Mouse (Mus musculus): ENCODE results near the gene Tacr2.

The Tacr2 gene

GRCm38 (mm10) chr10:62238688-62239087 lies 13.6 kb upstream of the Tacr2 start:
- in situ Hi-C loops (cut with MboI, MseI): no loop called here

GRCm38 (mm10) chr10:62239270-62239669 lies 13.0 kb upstream of the Tacr2 start:
- in situ Hi-C loops (cut with MboI, MseI): no loop called here

GRCm38 (mm10) chr10:62242358-62242757 lies 9.9 kb upstream of the Tacr2 start:
- in situ Hi-C loops (cut with MboI, MseI): no loop called here

DNA sequence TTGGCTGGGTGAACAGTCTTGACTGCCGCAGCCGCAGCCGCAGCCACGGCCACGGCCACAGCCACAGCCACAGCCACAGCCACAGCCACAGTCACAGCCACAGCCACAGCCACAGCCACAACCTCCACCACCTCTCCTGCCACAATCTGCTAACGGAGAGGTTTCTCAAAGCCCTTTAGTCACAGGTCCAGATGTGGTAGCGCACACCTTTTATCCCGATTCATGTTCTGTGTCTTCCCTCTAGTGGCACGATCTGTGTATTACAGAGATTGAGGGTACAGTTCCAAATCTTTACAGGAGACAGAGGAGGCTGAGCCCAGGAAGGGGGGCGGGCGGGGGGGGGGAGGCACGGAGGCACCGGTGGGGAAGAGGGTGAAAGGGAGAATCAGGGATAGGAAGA lies 9.3 kb upstream of the Tacr2 start:
- in situ Hi-C loops (cut with MboI, MseI): no loop called here

- in situ Hi-C loops (cut with MboI, MseI): no loop called here
Observed at GRCm38 (mm10) chr10:62244067-62244466, 8.2 kb upstream of the Tacr2 start.

DNA sequence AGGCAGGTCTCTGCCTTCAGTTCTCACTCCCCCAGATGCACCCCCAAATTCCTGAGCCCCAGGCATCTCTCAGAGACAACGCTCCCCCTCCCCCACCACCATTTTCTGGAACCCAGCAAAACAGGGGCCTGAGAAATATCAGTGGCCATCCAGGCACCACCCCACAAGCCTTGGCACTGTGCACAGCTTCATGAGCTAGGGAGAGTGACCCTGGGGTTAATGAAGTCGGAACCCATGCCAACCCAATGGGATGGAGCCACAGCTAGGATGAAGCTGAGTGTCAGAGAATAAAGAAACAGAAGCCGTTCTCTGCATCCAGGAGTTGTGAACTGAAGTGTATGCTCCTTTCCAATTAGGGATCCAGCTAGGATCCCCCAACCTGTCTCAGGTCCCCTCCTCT lies 5.1 kb upstream of the Tacr2 start:
- in situ Hi-C loops (cut with MboI, MseI): no loop called here

DNA sequence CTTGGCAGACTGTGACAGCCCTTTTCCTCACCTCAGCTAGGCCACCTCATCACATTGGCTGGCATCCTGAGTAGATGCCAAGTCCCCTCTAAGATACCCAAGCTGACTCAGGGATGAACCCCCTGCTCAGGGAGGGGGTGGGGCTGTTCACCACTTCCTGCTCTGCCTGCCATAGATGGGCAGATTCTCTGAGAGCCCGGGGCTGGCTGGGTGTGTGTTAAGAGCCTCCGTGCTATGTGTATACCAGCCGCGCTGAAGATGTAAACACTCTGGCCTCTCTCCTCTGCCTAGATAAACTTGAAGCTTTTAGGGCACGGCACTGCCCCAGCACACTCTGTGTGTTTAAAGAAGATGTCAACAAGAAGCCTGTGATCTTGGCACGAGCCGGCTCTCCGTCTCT lies 4.4 kb upstream of the Tacr2 start:
- in situ Hi-C loops (cut with MboI, MseI): no loop called here

DNA sequence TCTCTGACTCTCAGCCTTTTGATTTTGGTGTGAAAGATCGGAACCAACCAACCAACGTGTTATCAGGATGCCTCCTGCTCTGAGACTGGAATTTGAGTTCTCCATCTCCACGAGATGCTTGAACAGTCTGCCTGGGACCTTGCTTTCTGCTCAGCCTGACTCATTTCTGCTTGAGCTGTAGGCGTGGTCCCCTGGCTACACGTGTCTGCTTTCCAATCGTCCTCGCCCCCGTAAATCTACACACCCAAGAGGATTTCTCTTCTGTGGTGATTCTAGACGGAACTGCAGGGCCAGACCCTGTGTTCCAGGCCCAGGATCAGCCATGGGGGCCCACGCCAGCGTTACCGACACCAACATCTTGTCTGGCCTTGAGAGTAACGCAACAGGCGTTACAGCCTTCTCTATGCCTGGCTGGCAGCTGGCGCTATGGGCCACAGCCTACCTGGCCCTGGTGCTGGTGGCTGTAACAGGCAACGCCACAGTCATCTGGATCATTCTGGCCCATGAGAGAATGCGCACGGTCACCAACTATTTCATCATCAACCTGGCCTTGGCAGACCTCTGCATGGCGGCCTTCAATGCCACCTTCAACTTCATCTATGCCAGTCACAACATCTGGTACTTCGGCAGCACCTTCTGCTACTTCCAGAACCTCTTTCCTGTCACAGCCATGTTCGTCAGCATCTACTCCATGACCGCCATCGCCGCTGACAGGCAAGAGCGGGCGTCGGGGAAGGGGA lies 428 bp downstream of the Tacr2 start:
- in situ Hi-C loops (cut with MboI, MseI): loop anchor here in 1 of 2 experiments (10.0 kb wide), 1 partner anchor 1908 kb away; the partner anchor contains the start of gene Vsir

GRCm38 (mm10) chr10:62258298-62258697 lies 6.1 kb downstream of the Tacr2 start:
- in situ Hi-C loops (cut with MboI, MseI): loop anchor here in 1 of 2 experiments (10.0 kb wide), 1 partner anchor 1913 kb away; the partner anchor contains the start of gene Vsir

GRCm38 (mm10) chr10:62261115-62261886 lies 9.1 kb downstream of the Tacr2 start:
- in situ Hi-C loops (cut with MboI, MseI): no loop called here

GRCm38 (mm10) chr10:62264299-62264698 lies 12.1 kb downstream of the Tacr2 start:
- in situ Hi-C loops (cut with MboI, MseI): no loop called here

DNA sequence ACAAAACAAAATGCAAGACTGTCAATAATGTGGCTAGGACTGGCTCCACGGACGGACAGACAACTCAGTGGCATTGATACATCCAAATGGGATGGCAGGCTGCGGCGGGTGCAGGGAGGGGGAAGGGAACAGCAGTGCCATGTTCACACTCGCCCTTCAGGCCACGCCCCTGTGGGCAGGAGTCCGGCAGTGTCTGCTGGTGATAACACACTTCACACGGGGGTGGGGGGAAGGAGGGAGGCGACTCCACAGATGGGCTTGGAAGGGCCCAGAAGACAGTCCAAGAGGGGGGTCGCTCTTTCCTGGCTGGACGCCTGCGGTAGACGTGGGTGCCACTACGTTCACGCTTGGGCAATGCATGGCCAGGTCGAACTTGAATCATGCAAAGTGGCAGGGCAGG lies 17.0 kb downstream of the Tacr2 start:
- in situ Hi-C loops (cut with MboI, MseI): no loop called here

DNA sequence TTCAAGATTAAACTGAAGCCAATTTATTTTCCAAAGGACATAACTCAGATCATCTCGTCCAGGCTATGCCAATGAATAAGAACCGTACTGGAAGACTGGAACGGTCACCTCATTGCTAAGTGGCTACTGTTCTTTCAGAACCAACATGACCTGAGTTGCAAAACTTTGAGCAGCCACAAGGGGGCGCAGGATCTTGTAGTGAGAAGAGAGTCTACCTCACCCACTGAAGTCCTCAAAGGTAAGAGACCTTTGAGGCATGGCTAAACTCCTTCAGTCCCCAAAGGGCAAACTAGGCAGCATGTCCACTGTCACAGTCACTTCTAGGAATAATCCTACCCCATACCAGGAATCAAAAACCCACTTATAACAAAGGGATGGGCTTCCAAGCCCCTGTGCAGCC lies 23.0 kb downstream of the Tacr2 start:
- in situ Hi-C loops (cut with MboI, MseI): no loop called here

- in situ Hi-C loops (cut with MboI, MseI): no loop called here
Observed at GRCm38 (mm10) chr10:62277499-62278293, 25.5 kb downstream of the Tacr2 start.

- in situ Hi-C loops (cut with MboI, MseI): no loop called here
Observed at GRCm38 (mm10) chr10:62279066-62279465, 26.8 kb downstream of the Tacr2 start.

GRCm38 (mm10) chr10:62279671-62280070 lies 27.4 kb downstream of the Tacr2 start:
- in situ Hi-C loops (cut with MboI, MseI): loop anchor here in 1 of 2 experiments (5.0 kb wide), 1 partner anchor 108 kb away; no protein-coding TSS in a partner anchor

- in situ Hi-C loops (cut with MboI, MseI): loop anchor here in 1 of 2 experiments (5.0 kb wide), 1 partner anchor 105 kb away; no protein-coding TSS in a partner anchor
Observed at GRCm38 (mm10) chr10:62282782-62283181, 30.5 kb downstream of the Tacr2 start.

DNA sequence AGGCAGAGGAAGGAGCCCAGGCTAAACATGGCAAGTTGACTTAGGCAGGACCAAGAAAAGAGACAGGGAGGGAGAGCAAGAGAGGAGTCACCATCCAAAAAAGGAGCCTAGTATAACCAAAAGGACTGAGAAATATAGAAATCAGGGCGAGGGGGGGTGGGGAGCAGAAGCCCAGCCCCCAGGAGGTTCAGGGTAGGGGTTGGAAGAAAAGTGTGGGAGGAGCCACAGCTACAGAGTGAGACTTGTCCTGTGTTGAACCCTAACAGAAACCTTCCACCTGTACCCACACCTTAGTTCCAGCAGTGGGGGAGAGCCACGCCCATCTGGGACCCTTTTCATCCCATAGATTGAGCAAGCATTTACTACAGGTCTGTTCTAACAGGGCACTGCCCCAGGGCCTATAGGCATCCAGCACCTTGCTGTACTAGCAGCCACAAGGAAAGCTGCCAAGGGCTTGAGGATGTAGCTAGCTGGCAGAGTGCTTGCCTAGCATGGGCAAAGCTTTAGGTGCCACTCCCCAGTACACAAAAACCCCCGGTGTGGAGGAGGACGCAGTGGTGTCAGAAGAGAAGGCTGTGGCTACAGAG lies 31.1 kb downstream of the Tacr2 start:
- in situ Hi-C loops (cut with MboI, MseI): loop anchor here in 1 of 2 experiments (5.0 kb wide), 1 partner anchor 104 kb away; no protein-coding TSS in a partner anchor

- in situ Hi-C loops (cut with MboI, MseI): no loop called here
Observed at GRCm38 (mm10) chr10:62287460-62288124, 35.4 kb downstream of the Tacr2 start.

GRCm38 (mm10) chr10:62294112-62294511 lies 41.9 kb downstream of the Tacr2 start:
- in situ Hi-C loops (cut with MboI, MseI): no loop called here
